Mouse (Mus musculus): ENCODE results near the gene 4931440F15Rik. TPM values are rescaled to one million over a fixed set of nuclear protein-coding genes. Genes with fewer than 3 reads are reported as not detected.
A peak's percentile ranks its signal among the peaks of the same experiment; 100 is the strongest.
"Not testable (repeated sequence)": the region's sequence is repeated elsewhere in the genome, so short reads cannot be mapped to it uniquely, and the experiment has no call there.

4931440F15Rik gene
- total RNA-seq (2021), result 1 to 10 TPM; 1.5 to 1.8 TPM

GRCm38 (mm10) chr11:29825271-29825718, at the start of gene 4931440F15Rik:
4931440F15Rik (minus strand) TSS chr11:29825668.
- intact Hi-C loops (cut with DNase I), result not testable (repeated sequence)
- peak in 1 of 2 experiments; percentile 16 for DNase-seq

- intact Hi-C loops (cut with DNase I); DNase-seq: not testable (repeated sequence)
These were observed 49.3 kb upstream of the 4931440F15Rik start for GRCm38 (mm10) chr11:29874781-29875180.

- intact Hi-C loops (cut with DNase I), result no loop called here
- DNase-seq, result no peak
These were observed 44.7 kb upstream of the 4931440F15Rik start for GRCm38 (mm10) chr11:29870174-29870573.

- intact Hi-C loops (cut with DNase I), result no loop called here
These were observed 38.8 kb upstream of the 4931440F15Rik start for GRCm38 (mm10) chr11:29864269-29864668.

GRCm38 (mm10) chr11:29861750-29862397, 36.4 kb upstream of the 4931440F15Rik start:
- DNase-seq, result peak; percentile 32 to 71
- intact Hi-C loops (cut with DNase I), result loop anchor here (1.0 to 2.0 kb wide), 2 partner anchors 23 to 797 kb away; no protein-coding TSS in a partner anchor

More at GRCm38 (mm10) chr11:29864269-29864668, 38.8 kb upstream of the 4931440F15Rik start:
- no peak for DNase-seq

GRCm38 (mm10) chr11:29861040-29861439, 35.6 kb upstream of the 4931440F15Rik start:
- intact Hi-C loops (cut with DNase I), result loop anchor here (2.0 kb wide), 1 partner anchor 798 kb away; no protein-coding TSS in a partner anchor
- DNase-seq, result no peak

- no peak for DNase-seq
- intact Hi-C loops (cut with DNase I), result no loop called here
These were observed 15.2 kb upstream of the 4931440F15Rik start for GRCm38 (mm10) chr11:29840606-29841227.

GRCm38 (mm10) chr11:29839781-29840180, 14.3 kb upstream of the 4931440F15Rik start:
- intact Hi-C loops (cut with DNase I), result no loop called here
- peak; percentile 82 to 87 for DNase-seq

- intact Hi-C loops (cut with DNase I), result no loop called here
- no peak for DNase-seq
These were observed 11.6 kb upstream of the 4931440F15Rik start for GRCm38 (mm10) chr11:29837066-29837465.

GRCm38 (mm10) chr11:29827729-29828128, 2.3 kb upstream of the 4931440F15Rik start:
- intact Hi-C loops (cut with DNase I), result no loop called here
- DNase-seq, result no peak

GRCm38 (mm10) chr11:29826001-29826400, 533 bp upstream of the 4931440F15Rik start:
- no peak for DNase-seq
- intact Hi-C loops (cut with DNase I), result no loop called here

GRCm38 (mm10) chr11:29824474-29825270, 796 bp downstream of the 4931440F15Rik start:
- peak in 1 of 2 experiments; percentile 22 for DNase-seq
- intact Hi-C loops (cut with DNase I), result not testable (repeated sequence)

- intact Hi-C loops (cut with DNase I), result no loop called here
- no peak for DNase-seq
These were observed 2.3 kb downstream of the 4931440F15Rik start for GRCm38 (mm10) chr11:29823141-29823540.

- no peak for DNase-seq
- intact Hi-C loops (cut with DNase I), result no loop called here
These were observed 9.8 kb downstream of the 4931440F15Rik start for GRCm38 (mm10) chr11:29815670-29816069.

GRCm38 (mm10) chr11:29815261-29815660, 10.2 kb downstream of the 4931440F15Rik start:
- intact Hi-C loops (cut with DNase I), result no loop called here
- DNase-seq, result no peak

- DNase-seq, result no peak
- intact Hi-C loops (cut with DNase I), result no loop called here
These were observed 12.2 kb downstream of the 4931440F15Rik start for GRCm38 (mm10) chr11:29813267-29813666.

- no peak for DNase-seq
- intact Hi-C loops (cut with DNase I), result no loop called here
These were observed 13.0 kb downstream of the 4931440F15Rik start for GRCm38 (mm10) chr11:29812475-29812874.

GRCm38 (mm10) chr11:29810324-29810723, 15.1 kb downstream of the 4931440F15Rik start:
- DNase-seq, result no peak
- intact Hi-C loops (cut with DNase I), result no loop called here

GRCm38 (mm10) chr11:29808981-29809589, 16.4 kb downstream of the 4931440F15Rik start:
- intact Hi-C loops (cut with DNase I), result no loop called here

GRCm38 (mm10) chr11:29808173-29808980, 17.1 kb downstream of the 4931440F15Rik start:
- intact Hi-C loops (cut with DNase I), result no loop called here
- DNase-seq, result peak; percentile 51

More at GRCm38 (mm10) chr11:29808981-29809589, 16.4 kb downstream of the 4931440F15Rik start:
- DNase-seq, result no peak
